Mouse (Mus musculus): ENCODE results near the gene Mettl9.

The Mettl9 gene

GRCm38 (mm10) chr7:121045671-121046453, 11.6 kb downstream of the Mettl9 start:
- DNase-seq = no peak

DNA sequence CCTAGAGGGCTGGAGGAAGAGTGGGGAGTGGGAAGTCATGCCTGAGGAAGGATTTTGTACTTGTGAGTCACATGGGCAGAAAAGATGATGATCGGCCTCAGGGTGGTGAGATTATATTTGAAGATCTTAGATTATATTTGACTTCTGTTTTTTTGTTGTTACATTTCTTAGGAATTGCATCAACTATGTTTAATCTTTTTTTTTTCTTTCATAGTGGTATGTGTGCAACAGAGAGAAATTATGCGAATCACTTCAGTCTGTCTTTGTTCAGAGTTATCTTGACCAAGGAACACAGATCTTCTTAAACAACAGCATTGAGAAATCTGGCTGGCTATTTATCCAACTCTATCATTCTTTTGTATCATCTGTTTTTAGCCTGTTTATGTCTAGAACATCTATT, 13.4 kb downstream of the Mettl9 start:
- no peak for DNase-seq

DNA sequence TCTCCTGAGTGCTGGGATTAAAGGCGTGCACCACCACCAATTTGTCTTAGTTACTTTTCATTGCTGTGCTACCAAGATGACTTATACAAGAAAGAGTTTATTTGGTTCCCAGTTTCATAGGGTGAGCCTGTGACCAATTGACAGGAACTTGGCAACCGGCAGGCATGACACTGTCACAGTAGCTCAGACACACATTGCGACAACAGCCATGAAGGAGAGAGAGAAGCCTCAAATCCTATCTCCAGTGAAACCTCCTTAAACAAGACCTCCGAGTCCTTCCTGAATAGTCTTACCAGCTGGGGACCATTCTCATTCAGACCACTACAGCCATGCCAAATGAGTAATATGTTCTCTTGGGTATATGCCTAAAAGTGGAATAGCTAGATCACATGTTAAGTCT, 18.8 kb downstream of the Mettl9 start:
- no peak for DNase-seq

DNA sequence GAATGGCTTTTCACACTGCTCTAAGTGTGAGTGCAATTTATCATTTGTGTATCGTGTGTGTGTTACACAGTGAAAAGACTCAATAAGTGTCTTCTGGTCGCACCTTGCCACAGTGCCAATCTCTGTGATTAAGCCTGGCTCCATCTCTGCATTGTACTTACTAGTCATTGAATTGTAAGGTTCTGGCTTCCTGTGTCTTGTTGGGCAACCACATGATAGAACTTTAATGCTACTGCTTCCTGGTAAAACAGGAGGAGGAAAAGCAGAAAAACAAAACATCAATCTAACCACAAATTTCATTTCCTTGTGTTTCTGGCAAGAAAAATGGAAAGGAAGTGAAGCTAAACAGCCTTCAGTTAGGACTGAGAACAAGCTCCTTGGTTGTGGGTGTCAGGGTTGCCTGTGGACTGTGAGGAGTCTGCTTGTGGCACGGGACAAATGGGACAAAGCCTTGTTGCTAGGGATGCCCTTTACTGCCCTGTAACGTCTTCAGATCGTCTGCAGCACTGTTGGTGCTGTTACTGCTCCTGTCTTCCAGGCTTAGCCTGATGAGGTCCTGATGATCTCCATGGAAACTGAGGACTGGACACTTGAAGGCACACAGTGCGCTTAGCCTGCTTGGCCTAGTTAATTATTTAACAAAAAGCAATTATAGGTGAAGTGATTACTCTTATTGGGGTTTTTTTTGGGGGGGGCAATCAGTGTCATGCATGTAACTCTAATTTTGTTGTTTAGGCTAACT, 25.4 kb downstream of the Mettl9 start:
- no peak for DNase-seq

DNA sequence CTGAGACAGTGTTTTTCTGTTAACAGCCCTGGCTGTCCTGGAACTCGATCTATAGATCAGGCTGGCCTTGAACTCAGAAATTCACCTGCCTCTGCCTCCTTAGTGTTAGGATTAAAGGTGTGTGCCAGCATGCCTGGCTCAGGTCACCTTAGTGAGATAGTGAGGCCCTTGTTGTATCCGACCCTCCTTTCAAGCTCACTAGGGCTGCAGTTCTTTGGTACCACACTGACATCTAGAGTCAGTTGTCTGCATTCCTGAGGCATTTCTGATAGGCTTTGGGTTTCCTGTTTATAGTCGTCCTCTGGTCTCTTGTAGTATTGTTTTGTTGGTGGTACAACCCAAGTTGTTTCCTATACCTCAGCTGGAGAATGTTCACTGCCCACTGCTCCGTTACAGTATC, 30.1 kb downstream of the Mettl9 start:
- no peak for DNase-seq

- no peak for DNase-seq
Measured at GRCm38 (mm10) chr7:121071276-121071675, 37.0 kb downstream of the Mettl9 start.

DNA sequence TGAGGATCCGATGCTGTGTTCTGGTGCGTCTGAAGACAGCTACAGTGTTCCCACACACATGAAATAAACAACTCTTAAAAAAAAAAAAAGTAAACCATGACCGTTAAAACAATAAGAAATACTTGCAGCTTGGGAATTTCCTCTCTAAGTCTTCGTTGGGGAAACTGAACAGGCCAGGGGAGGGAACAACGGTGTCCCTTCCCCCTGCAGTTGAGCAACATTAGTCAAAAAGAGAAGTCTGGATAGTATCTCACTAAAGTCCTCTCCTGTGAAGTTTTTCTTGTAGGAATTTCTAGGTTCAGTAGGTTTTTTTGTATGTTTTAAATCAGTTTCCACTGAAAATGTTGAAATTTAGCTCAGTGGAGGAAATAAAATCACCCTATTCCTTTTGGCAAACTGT, 38.3 kb downstream of the Mettl9 start:
- no peak for DNase-seq

- DNase-seq = no peak
Measured at GRCm38 (mm10) chr7:121074281-121074680, 40.0 kb downstream of the Mettl9 start, which contains the start of gene Igsf6. TSS of gene Igsf6 (minus strand) at chr7:121074572.

DNA sequence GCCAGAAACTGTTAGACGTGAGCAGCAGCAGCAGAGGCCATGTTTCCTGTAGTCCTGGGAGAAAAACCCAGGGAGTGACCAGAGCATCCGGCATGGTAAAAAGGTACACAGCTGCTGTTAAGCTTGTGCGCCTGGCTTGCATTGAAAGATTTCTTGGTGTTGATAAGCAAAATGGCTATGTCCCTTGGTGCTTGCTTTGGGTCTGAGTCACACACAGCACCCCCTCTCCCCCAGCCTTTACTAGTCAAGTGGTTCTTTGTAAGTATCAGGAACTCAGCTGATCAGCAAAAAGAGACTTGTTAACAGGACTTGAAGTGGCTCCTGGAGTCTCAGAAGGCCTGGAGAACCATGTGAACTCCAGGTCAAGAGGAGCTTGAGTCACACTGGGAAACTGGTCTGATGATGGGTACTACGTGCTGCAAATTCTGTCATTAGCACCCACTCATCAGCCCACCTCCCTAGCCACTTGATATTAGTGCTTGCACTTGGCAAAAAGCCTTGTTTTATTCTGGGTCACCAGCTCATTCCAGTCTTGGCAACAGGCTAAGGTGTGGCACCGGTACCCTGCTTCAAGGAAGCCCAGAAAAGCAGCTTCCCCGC, 40.7 kb downstream of the Mettl9 start:
- DNase-seq = no peak

DNA sequence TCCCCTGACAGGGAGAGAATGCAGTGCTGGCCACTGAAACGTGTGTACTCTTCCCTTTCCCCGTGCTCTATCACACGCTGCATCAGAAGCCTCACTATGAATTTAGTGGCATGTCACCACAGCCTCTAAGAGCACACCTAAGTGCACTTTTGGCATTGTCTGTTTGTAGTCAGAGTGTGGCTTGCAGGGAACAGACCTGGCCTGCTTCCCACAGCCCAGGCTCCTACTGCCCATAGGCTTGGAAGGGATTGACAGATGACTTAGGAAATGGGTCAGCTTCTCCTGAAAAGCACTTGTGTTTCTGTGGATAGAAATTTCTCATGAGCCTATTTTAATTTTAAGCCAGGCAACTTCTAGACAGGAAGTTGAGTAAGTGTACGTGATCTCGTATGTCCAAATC, 41.2 kb downstream of the Mettl9 start:
- DNase-seq = no peak

DNA sequence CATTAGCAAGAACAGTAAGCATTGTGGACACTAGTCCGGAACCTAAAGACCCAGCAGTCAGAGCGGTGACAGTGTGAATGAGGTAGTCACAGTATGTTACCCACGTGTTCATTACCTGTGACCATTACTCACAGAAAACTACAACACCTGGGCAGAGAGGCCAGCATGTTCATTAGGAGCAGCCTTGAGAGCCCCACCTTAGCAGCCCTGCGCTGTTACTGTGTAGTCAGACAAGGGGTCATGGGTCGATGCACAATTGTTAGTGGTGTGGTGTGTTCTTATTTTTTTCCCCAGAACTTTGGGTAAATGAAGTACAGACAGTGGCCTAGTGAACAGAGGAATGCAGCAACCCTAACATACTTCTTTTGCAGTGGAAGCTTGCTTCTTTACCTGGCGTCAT, 43.1 kb downstream of the Mettl9 start:
- no peak for DNase-seq

DNA sequence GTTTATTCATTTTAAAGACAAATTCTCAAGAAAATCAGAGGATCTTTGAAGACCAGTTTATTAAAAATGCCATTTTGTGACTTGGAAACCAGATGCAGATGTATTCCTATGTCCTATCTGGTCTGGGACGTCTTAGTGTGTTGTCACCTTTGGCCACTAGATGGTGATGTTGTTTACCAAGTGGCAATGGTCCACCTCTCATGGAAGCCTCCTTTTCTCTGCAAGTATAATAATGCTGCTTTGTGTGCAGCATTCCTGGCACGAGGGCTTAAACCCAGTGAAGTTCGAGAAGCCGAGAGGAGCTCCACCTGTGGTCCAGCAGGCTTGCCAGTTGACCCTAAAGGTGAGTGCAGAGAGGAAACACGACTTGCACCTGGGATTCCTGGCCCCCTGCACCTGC, 43.6 kb downstream of the Mettl9 start:
- peak; percentile 73 for DNase-seq

- no peak for DNase-seq
Measured at GRCm38 (mm10) chr7:121081350-121081749, 47.1 kb downstream of the Mettl9 start, which contains the start of gene Otoa. TSS of gene Otoa (plus strand) at chr7:121081650.

DNA sequence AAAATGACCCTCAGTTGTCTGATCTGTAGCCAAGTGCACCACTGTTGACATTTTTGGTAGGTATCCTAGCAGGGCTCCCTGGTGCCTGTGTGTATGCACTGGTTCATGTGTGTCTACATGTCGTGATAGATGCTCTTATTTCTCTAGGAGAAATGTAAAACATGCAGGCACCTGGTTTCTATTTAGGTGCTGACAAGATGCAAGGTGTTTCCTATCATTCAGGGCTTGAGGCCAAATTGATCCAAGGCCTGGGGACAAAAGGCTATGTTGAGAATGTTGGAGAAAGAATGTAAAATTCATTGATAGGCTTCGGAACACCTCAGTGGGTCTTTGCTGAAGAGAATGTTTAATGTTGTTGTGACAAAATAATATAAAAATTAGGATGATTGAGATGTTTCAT, 47.6 kb downstream of the Mettl9 start:
- no peak for DNase-seq

DNA sequence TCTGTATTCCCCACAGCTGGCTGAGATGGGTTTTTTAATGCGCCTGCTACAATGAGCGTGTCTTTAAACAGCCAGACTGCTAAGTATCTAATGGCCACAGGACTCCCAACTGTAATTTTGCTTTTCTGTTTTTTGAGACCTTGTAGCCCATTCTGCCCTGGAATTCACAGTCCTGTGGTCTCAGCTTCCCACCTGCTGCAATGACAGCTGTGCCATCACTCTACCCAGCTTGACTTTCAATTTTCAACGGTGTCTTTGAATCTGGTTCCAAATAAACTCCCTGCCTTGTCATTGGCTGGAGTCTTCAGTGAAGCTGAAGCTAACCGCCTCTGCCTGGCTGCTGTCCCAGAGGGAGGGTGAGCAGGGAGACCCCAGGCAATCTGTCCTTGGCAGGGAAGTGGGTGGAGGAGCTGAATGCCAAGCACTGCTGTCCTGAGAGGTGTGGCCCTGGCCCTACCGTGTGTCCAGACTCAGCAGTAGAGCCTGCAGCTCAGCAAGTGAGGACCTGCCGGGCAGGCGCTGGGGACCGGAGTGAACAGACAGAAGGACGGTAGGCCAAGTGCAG, 48.8 kb downstream of the Mettl9 start:
- DNase-seq = no peak

GRCm38 (mm10) chr7:121084840-121085453, 50.7 kb downstream of the Mettl9 start:
- DNase-seq = no peak

- no peak for DNase-seq
Measured at GRCm38 (mm10) chr7:121085500-121085899, 51.3 kb downstream of the Mettl9 start.

- no peak for DNase-seq
Measured at GRCm38 (mm10) chr7:121088745-121089144, 54.5 kb downstream of the Mettl9 start.

DNA sequence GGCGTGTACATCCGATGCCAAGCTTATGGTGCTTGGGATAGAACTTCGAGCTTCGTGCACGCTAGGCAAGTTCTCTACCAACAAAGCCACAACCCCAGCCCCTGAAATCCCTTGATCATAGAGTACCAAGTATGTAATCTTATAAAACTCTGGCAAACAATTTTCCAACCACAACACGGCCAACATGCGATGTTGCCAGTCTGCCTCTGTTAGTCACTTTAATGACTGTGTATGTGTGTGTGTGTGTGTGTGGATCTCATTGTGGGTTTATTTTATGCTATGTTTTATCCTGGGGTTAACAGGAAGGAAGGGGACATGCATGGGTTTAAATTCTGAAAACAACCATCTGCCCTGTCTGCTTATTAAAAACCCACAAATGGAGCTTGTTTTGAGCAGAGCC, 56.5 kb downstream of the Mettl9 start:
- DNase-seq = no peak

- DNase-seq = no peak
Measured at GRCm38 (mm10) chr7:121093026-121093425, 58.8 kb downstream of the Mettl9 start.

DNA sequence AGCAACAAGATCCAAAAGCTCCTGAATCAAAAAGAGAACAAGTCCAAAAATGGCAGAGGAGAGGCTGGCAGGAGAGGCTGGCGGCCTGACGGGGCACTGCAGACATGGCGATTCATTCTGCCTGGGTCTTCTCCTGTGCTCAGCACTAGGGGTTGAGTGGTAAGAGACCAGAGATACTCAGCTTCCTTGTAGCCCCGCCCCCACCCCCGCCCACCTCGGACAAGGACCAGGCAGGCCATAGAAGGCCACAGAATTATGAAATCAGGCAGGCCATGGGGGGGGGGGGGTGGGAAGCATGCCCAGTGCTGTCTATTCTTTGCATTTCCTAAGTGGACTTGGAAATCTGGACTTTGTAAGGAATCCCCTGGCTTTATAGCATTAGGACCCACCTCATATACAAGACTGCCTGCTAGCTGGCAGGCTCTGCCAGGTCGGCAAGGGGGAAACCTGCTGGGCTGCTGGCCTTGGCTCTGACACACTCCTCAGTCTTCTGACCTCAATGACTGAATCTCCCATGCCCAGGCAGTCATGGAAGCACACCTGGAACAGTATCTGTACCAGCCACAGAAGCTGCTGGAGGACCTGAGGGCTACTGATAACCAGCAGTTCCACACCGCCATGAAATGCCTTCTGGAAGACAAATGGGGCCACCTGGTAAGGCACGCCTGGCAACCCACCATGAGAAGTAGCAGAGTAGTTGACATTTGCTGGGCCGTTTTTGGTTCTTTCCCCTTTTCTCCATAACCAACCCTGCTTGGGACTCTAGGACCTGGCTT, 64.6 kb downstream of the Mettl9 start:
- no peak for DNase-seq

GRCm38 (mm10) chr7:121107851-121108250, 73.6 kb downstream of the Mettl9 start:
- DNase-seq = no peak

Measured in right cerebral cortex, adult 18-20 months (tissue).